Mouse (Mus musculus): ENCODE measurements around the gene Xaf1. TPM values are rescaled to one million over a fixed set of nuclear protein-coding genes. Genes with fewer than 3 reads are reported as not detected.
"Not testable (repeated sequence)": the region's sequence is repeated elsewhere in the genome, so short reads cannot be mapped to it uniquely, and the experiment has no call there.

Xaf1 gene
- total RNA-seq, 1 experiment from 2014 or later = 15.3 TPM

DNA sequence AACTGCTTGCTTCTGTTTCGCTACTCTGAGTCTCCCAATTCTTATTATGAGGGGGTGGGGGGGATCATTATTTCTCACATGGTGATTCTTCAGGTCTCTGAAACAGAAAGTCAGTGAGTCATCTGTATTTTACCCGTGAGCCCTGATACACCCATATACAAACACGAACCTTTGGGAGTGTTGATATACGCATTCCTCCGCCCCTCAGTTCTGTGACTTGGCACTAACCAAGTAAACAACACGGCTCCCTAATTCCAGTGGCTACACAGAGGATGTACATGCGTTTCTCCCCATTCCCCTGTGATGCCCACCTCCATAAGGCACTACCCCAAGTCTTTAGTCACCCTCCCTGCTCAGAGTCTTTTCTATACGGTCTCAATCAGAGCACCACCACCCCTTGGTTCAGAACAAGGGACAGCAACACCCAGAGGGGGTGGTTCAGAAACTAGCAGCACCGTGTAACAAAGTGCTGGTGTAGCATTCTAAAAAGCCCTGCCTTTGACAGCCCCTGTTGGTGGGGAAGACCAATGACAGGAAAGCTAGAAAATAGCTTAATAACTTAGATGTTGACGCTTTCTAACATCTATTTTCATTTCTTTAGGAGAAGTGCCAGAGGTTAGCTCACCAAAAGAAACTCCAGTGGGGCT lies 10.0 kb downstream of the Xaf1 start:
- no peak for DNase-seq

GRCm38 (mm10) chr11:72314151-72314895 lies 12.9 kb downstream of the Xaf1 start, which contains the start of gene Fbxo39:
Fbxo39 (plus strand) TSS chr11:72314444.
- peak; percentile 29 for DNase-seq

DNA sequence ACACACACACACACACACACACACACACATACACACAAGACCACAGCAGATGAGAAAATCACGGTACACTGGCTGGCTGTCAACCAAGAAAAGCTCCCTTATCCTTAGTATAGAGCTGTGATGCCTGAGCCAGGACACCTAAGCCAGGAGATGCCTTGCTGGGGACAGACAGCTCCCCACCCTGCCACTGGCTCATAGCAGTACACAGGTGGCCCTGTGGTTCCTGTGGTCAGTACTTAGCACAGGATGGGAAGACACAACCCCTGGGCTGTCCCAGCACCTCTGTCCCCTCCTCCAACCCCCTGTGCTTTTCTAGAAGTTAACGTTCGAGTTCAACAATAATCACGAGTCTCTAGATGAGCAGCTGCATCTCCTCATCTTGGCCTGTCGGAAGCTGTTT lies 16.6 kb downstream of the Xaf1 start:
- no peak for DNase-seq

- no peak for DNase-seq
These were observed 23.0 kb downstream of the Xaf1 start for GRCm38 (mm10) chr11:72324431-72324830.

DNA sequence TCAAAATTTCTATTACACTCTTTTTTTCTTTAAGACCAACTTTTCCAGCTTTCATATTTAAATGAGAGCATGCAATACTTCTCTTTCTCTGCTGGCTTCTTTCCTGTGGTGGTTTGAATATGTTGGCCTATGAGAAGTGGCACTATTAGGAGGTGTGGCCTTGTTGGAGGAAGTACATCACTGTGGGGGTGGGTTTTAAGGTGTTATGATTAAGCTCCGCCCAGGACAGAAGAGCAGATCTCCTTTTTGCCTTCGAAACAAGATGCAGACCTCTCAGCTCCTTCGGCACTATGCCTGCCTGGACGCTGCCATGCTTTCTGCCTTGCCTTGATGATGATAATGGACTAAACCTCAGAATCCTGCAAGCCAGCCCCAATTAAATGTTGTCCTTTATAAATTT lies 24.3 kb downstream of the Xaf1 start:
- no peak for DNase-seq

- no peak for DNase-seq
These were observed 31.7 kb downstream of the Xaf1 start for GRCm38 (mm10) chr11:72332951-72333667.

GRCm38 (mm10) chr11:72334653-72335052 lies 33.2 kb downstream of the Xaf1 start:
- no peak for DNase-seq

DNA sequence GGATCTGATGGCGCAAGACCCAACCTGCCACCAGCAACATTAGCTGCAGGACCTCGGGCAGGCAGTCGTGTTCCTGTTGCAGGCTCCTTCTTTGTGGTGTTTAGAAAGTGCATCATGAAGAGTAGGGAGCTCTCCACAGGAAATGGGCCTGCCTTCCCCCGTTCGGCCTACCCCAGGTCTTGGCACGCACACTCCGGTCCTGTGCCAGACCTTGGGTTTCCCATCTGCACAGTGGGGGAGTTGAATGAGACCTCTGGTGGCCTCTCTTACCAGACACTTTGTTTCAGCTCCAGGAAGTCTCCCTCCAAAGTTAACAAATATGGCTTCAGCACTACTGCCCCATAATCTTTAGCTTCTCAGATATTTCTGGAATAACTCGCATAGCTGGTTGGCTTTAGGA lies 35.3 kb downstream of the Xaf1 start:
- no peak for DNase-seq

DNA sequence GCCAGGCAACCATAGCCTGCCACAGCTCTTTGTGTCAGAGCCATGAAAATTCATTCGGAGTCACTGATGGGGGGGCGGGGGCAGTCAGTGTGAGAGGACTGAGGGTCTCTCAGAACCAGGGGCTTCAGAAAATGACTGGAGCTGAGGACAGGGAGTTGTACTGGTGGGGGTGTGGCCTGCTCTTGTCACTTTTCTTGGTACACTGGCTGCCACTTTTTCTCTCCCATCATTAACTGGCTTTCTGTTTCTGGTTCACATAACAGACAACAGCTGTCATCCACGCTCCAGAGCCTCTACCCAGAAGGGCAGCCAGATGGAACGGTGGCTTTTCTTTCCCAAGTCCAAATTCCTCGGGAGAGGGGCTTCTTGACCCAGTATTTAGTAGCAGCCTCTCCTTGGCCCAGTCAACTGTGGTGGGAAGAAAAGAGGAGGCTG lies 37.0 kb downstream of the Xaf1 start:
- DNase-seq = no peak

GRCm38 (mm10) chr11:72339716-72340115 lies 38.3 kb downstream of the Xaf1 start:
- DNase-seq = no peak

DNA sequence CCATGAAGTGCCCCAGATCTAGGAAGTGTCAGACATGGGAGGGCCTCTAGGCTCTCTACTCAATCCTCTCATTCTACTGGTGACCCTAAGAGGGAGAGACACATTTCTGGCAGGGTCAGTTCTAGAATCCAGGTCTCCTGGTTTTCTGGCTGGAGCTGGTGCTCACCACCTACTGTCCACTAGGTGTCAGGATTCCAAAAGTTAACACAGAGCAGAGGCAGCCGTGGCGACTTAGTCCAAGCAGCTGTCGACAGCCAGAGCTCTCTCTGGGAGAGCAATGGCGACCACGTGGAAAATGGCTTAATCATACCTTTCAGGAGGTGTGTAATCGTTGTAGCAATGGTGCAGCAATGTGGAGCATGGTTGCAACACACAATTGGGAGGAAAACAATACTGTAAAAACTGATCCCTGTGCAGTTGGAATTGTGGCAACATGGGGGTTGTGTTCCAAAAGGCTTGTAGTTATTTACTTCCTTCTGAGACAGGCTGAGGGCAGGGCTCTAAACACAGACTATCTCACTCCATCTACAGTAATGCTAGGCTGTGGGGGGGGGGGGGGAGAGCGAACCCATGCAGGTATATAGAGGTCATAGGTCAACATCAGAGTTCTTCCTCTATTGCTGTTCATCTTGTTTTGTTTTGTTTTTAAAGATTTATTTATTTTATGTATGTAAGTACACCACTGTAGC lies 41.3 kb downstream of the Xaf1 start:
- peak; percentile 68 for DNase-seq

- DNase-seq = not testable (repeated sequence)
These were observed 41.8 kb downstream of the Xaf1 start for GRCm38 (mm10) chr11:72343238-72343625.

DNA sequence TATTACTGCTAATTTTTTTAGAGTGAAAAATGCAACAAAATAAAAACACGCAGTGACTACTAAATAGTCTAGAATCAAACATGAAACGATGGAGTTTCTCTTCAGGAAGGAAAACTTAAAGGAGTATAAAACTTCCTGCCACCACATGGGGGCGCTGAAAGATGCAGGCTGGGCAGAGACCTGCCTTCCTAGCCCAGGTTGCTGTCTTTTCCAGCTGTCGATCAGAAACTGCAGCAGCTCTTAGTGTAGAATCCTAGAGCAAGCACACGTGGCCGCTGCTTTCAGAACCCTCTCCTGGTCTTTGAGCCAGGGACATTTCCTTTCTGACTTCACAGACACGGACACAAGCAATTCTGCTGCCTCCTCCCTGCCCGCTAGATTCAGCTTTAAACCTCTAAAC lies 42.5 kb downstream of the Xaf1 start:
- peak; percentile 84 for DNase-seq

DNA sequence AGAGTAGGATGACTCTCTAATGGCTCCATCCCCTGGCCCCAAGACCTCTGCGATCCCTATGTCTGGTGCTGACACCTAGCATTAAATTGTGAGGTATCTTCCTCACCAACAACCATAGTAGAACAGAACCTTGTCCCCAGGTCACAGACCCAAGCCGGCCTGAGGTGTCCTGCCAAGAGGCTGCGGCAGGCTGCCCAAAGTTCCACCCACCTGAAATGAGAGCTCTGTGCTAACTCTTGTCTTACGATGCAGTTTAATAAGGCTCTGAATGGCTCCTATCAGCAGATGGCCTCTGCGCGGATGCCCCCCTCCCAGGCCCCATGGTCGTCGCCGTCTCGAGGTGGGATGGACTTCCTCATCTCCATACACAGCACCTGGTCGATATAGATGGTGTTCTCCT lies 43.1 kb downstream of the Xaf1 start:
- no peak for DNase-seq

- no peak for DNase-seq
These were observed 47.1 kb downstream of the Xaf1 start for GRCm38 (mm10) chr11:72348563-72348962.

DNA sequence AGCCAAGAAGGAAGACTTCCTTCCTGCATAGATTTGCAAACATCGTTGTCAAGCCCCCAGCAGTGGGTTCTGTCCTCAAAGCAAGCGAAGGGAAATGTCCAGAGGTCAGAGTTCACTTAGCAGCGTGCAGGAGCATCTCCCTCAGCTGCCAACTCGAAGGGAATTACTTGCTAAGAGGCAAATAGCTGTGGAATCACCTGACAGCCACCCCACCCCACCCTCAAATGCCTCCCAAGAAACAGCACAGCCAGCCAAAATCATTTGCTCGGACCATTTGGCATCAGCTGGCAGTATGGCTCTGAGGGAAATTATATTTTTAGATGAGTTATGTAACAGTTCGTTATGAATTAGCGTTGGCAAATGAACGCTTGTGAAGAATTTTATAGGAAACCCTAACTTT lies 47.6 kb downstream of the Xaf1 start:
- no peak for DNase-seq

GRCm38 (mm10) chr11:72349652-72350051 lies 48.2 kb downstream of the Xaf1 start:
- DNase-seq = no peak

- DNase-seq = no peak
These were observed 50.8 kb downstream of the Xaf1 start for GRCm38 (mm10) chr11:72352272-72352671.

DNA sequence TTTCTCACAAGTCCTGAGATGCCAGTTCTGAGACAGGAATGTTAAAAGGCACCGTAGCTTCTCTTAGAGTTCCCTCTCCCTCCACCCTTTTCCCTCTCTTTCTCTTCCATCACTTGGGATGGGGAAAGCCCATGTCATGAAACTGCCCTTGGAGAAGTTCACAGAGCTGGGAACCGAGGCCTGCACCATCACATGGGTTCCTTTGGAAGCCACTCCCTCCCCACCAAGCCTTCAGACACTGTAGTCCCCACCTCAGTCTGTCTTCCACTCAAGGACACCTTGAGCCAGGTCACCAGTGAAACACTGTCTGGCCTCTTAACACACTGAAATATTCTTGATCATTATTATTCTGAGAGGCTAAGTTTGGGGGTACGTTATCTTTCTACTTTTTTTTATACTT lies 51.8 kb downstream of the Xaf1 start:
- no peak for DNase-seq

DNA sequence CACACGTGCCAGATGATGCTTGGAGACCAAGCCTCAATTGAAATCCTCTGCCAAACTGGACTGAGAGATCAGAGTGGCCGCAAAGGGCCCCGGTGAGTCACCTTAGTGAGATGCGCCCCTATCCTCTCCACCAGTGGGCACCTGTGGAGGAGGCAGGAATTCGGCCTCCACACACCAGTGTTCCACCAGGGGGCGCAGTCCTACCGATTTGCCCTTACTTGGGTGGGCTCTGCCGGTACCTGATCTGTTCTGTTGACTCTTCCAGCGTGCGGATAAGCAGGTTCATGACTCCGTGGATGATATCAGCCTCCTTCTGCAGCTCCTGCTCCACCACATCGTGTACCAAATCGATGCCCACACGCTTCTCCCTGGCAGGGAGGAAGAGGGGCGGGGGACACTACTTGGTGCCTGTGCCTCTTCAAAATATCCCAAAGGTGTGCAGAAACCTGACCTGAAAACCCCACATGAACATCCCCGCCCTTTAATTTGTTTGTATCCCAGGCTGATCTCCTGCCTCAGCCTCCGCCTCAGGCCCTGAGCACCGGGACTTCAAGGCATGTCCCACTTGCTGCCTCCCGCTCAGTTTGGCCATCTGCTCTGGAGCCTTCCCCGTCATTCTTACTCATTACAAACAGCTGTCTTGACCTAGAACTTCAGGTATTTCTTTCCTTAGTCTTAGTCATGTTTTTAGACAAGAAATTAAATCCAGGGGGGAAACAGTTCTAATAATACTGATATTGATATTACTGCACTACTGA lies 53.7 kb downstream of the Xaf1 start:
- peak; percentile 84 for DNase-seq

DNA sequence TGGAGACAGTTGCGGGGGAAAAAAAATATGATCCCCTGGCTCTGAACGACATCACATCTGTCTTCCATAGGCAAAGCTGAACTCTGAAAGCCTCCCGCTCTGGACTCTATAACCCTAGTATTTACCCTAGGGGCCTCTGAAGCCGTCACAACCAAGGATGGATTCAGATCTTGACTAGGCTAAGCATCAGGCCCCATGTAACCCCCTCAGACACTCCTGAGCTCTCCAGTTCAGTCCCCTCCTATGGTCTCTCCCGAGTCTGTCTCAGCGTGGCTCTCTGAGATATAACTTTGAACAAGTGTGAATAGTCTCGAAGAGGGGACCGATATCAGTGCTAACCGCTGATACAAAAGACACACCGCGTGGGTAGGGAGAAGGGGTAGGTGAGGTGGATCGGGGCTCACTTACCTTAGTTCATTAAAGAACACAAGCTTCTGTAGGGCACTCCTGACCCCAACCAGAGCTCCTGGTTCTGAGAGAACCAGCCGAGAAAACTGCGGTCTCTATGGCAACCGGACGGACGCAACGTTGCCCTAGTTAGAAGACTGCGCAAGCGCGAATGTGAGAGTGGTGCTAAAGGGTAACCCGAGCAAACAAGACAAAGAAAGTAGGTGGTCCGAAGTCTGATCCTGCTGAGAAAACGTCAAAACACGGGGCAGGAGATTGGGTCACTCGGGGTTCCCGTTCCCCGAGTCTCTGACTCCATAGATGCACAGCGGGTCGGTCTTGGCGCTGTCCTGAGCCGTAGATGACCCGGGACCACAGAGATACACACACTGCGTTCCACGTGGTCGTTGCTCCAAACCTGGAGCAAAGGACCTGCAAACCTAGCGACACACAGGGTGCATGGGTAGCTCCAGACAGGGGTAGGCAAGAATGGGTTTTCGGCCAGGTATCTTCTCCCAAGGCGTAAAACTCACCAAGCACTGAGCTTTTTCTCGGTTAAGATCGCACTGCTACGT lies 60.2 kb downstream of the Xaf1 start:
- DNase-seq = peak; percentile 89
